Mouse (Mus musculus): ENCODE data around the gene Nagk. TPM values are rescaled to one million over a fixed set of nuclear protein-coding genes. Genes with fewer than 3 reads are reported as not detected.

The Nagk gene
- polyA plus RNA-seq, 1 experiment = 37.3 TPM

GRCm38 (mm10) chr6:83836826-83837225 lies 42.0 kb downstream of the Nagk start:
- Histone ChIP-seq H3K79me3 (ENCODE audit: low read depth) (no peaks in the 10 kb centered on the region), H3K79me2 (ENCODE audit: control insufficient read depth, insufficient read depth) (no peaks in the 10 kb centered on the region), H3K4me3 (ENCODE audit: insufficient read depth, poor library complexity, severe bottlenecking) (no peak overlapping the region), H3K36me3 (ENCODE audit: control insufficient read depth, insufficient read depth) (no peaks in the 10 kb centered on the region), H3ac (ENCODE audit: control insufficient read depth, insufficient read length, low read depth) (no peak overlapping the region), H3K27me3 (ENCODE audit: control insufficient read depth, insufficient read depth, insufficient read length) (peaks cover 3% of the 10 kb centered on the region)
- TF ChIP-seq USF1 (IDR thresholded peaks at IDR 0.05; ENCODE audit: low read depth) = no peak
- TF ChIP-seq MYOD1 (IDR thresholded peaks at IDR 0.05; ENCODE audit: control insufficient read depth, insufficient read length, low read depth) = no peak
- TF ChIP-seq MAX (IDR thresholded peaks at IDR 0.05) = no peak
- no peak for TF ChIP-seq CEBPB (IDR thresholded peaks at IDR 0.05; ENCODE audit: low read depth)
- no peak for TF ChIP-seq MYOG (IDR thresholded peaks at IDR 0.05; ENCODE audit: control insufficient read depth, extremely low read depth, insufficient read length)
- no peak for TF ChIP-seq FOSL1 (IDR thresholded peaks at IDR 0.05; ENCODE audit: insufficient read depth, low read length, poor library complexity, severe bottlenecking)
- no peak for TF ChIP-seq CTCF (IDR thresholded peaks at IDR 0.05; ENCODE audit: control insufficient read depth, insufficient read depth, insufficient read length)

- no peak overlapping the region for H3K4me3 ChIP-seq (ENCODE audit: insufficient read depth, poor library complexity, severe bottlenecking)
- no peak overlapping the region for H3ac ChIP-seq (ENCODE audit: control insufficient read depth, insufficient read length, low read depth)
- H3K36me3 ChIP-seq (ENCODE audit: control insufficient read depth, insufficient read depth) = no peaks in the 10 kb centered on the region
- no peaks in the 10 kb centered on the region for H3K79me3 ChIP-seq (ENCODE audit: low read depth)
- TF ChIP-seq MYOG (IDR thresholded peaks at IDR 0.05; ENCODE audit: control insufficient read depth, extremely low read depth, insufficient read length) (no peak), MAX (IDR thresholded peaks at IDR 0.05) (no peak), CTCF (IDR thresholded peaks at IDR 0.05; ENCODE audit: control insufficient read depth, insufficient read depth, insufficient read length) (no peak), CEBPB (IDR thresholded peaks at IDR 0.05; ENCODE audit: low read depth) (no peak), USF1 (IDR thresholded peaks at IDR 0.05; ENCODE audit: low read depth) (no peak), MYOD1 (IDR thresholded peaks at IDR 0.05; ENCODE audit: control insufficient read depth, insufficient read length, low read depth) (no peak), FOSL1 (IDR thresholded peaks at IDR 0.05; ENCODE audit: insufficient read depth, low read length, poor library complexity, severe bottlenecking) (no peak)
- H3K27me3 ChIP-seq (ENCODE audit: control insufficient read depth, insufficient read depth, insufficient read length) = peaks cover 3% of the 10 kb centered on the region
- no peaks in the 10 kb centered on the region for H3K79me2 ChIP-seq (ENCODE audit: control insufficient read depth, insufficient read depth)
These were observed 43.3 kb downstream of the Nagk start for GRCm38 (mm10) chr6:83838046-83838445.

DNA sequence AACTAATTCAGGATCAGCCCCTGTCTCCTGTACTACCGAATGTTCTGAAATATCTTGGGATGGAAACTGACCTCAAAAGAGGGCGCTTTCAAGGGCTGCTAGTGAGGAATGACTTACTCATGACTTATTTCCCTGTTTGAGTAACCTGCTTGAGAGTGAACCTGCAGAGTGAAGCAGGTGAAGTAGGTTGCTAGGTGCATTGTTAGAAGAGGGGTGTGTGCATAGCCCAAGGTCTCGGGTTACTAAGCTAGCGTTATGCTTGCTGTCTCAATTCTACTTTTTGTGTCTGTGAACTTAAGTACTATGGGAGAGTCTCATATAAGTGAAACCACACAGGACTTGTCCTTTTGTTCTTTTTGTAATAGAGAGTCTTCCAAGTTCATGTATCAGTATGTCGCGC lies 45.3 kb downstream of the Nagk start:
- H3K27me3 ChIP-seq (ENCODE audit: control insufficient read depth, insufficient read depth, insufficient read length) = peaks cover 10% of the 10 kb centered on the region
- no peaks in the 10 kb centered on the region for H3K36me3 ChIP-seq (ENCODE audit: control insufficient read depth, insufficient read depth)
- no peaks in the 10 kb centered on the region for H3K79me2 ChIP-seq (ENCODE audit: control insufficient read depth, insufficient read depth)
- H3ac ChIP-seq (ENCODE audit: control insufficient read depth, insufficient read length, low read depth) = no peak overlapping the region
- H3K4me3 ChIP-seq (ENCODE audit: insufficient read depth, poor library complexity, severe bottlenecking) = no peak overlapping the region
- TF ChIP-seq MAX (IDR thresholded peaks at IDR 0.05) = no peak
- TF ChIP-seq CTCF (IDR thresholded peaks at IDR 0.05; ENCODE audit: control insufficient read depth, insufficient read depth, insufficient read length) = no peak
- no peak for TF ChIP-seq FOSL1 (IDR thresholded peaks at IDR 0.05; ENCODE audit: insufficient read depth, low read length, poor library complexity, severe bottlenecking)
- TF ChIP-seq CEBPB (IDR thresholded peaks at IDR 0.05; ENCODE audit: low read depth) = no peak
- no peak for TF ChIP-seq MYOD1 (IDR thresholded peaks at IDR 0.05; ENCODE audit: control insufficient read depth, insufficient read length, low read depth)
- TF ChIP-seq MYOG (IDR thresholded peaks at IDR 0.05; ENCODE audit: control insufficient read depth, extremely low read depth, insufficient read length) = no peak
- TF ChIP-seq USF1 (IDR thresholded peaks at IDR 0.05; ENCODE audit: low read depth) = no peak
- no peaks in the 10 kb centered on the region for H3K79me3 ChIP-seq (ENCODE audit: low read depth)

GRCm38 (mm10) chr6:83844913-83845312 lies 50.1 kb downstream of the Nagk start:
- peaks cover 15% of the 10 kb centered on the region for H3K27me3 ChIP-seq (ENCODE audit: control insufficient read depth, insufficient read depth, insufficient read length)
- TF ChIP-seq CEBPB (IDR thresholded peaks at IDR 0.05; ENCODE audit: low read depth) = no peak
- TF ChIP-seq MAX (IDR thresholded peaks at IDR 0.05) = no peak
- TF ChIP-seq CTCF (IDR thresholded peaks at IDR 0.05; ENCODE audit: control insufficient read depth, insufficient read depth, insufficient read length) = no peak
- no peak for TF ChIP-seq FOSL1 (IDR thresholded peaks at IDR 0.05; ENCODE audit: insufficient read depth, low read length, poor library complexity, severe bottlenecking)
- TF ChIP-seq USF1 (IDR thresholded peaks at IDR 0.05; ENCODE audit: low read depth) = no peak
- TF ChIP-seq MYOD1 (IDR thresholded peaks at IDR 0.05; ENCODE audit: control insufficient read depth, insufficient read length, low read depth) = no peak
- TF ChIP-seq MYOG (IDR thresholded peaks at IDR 0.05; ENCODE audit: control insufficient read depth, extremely low read depth, insufficient read length) = no peak
- H3K36me3 ChIP-seq (ENCODE audit: control insufficient read depth, insufficient read depth) = no peaks in the 10 kb centered on the region
- H3K4me3 ChIP-seq (ENCODE audit: insufficient read depth, poor library complexity, severe bottlenecking) = no peak overlapping the region
- H3ac ChIP-seq (ENCODE audit: control insufficient read depth, insufficient read length, low read depth) = no peak overlapping the region
- no peaks in the 10 kb centered on the region for H3K79me2 ChIP-seq (ENCODE audit: control insufficient read depth, insufficient read depth)
- no peaks in the 10 kb centered on the region for H3K79me3 ChIP-seq (ENCODE audit: low read depth)

- no peak overlapping the region for H3ac ChIP-seq (ENCODE audit: control insufficient read depth, insufficient read length, low read depth)
- H3K4me3 ChIP-seq (ENCODE audit: insufficient read depth, poor library complexity, severe bottlenecking) = no peak overlapping the region
- H3K36me3 ChIP-seq (ENCODE audit: control insufficient read depth, insufficient read depth) = no peaks in the 10 kb centered on the region
- no peaks in the 10 kb centered on the region for H3K79me2 ChIP-seq (ENCODE audit: control insufficient read depth, insufficient read depth)
- no peak for TF ChIP-seq MAX (IDR thresholded peaks at IDR 0.05)
- TF ChIP-seq CTCF (IDR thresholded peaks at IDR 0.05; ENCODE audit: control insufficient read depth, insufficient read depth, insufficient read length) = no peak
- TF ChIP-seq MYOD1 (IDR thresholded peaks at IDR 0.05; ENCODE audit: control insufficient read depth, insufficient read length, low read depth) = no peak
- no peak for TF ChIP-seq FOSL1 (IDR thresholded peaks at IDR 0.05; ENCODE audit: insufficient read depth, low read length, poor library complexity, severe bottlenecking)
- no peak for TF ChIP-seq MYOG (IDR thresholded peaks at IDR 0.05; ENCODE audit: control insufficient read depth, extremely low read depth, insufficient read length)
- TF ChIP-seq CEBPB (IDR thresholded peaks at IDR 0.05; ENCODE audit: low read depth) = no peak
- TF ChIP-seq USF1 (IDR thresholded peaks at IDR 0.05; ENCODE audit: low read depth) = no peak
- peaks cover 18% of the 10 kb centered on the region for H3K27me3 ChIP-seq (ENCODE audit: control insufficient read depth, insufficient read depth, insufficient read length)
- no peaks in the 10 kb centered on the region for H3K79me3 ChIP-seq (ENCODE audit: low read depth)
These were observed 51.4 kb downstream of the Nagk start for GRCm38 (mm10) chr6:83846141-83846540.

DNA sequence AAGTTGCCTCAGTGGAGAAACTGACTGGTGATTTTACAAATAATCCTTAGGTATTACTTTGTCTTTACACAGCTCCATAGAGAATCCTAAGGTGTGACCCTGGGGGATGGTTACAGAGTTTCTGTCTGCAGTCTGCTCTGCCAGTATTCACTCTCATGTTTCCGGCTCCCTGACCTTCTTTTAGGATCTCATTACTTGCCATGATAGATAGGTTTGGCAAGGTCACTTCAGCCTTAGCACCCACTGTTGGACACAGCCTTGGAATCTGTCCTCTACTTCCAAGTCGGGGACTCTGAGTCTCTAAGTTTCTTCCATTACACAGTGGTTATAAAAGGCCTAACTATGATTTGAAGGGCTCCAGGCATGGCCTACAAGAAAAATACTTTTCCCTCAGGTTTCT lies 54.7 kb downstream of the Nagk start:
- no peak overlapping the region for H3K4me3 ChIP-seq (ENCODE audit: insufficient read depth, poor library complexity, severe bottlenecking)
- no peaks in the 10 kb centered on the region for H3K79me2 ChIP-seq (ENCODE audit: control insufficient read depth, insufficient read depth)
- H3K36me3 ChIP-seq (ENCODE audit: control insufficient read depth, insufficient read depth) = no peaks in the 10 kb centered on the region
- no peak overlapping the region for H3ac ChIP-seq (ENCODE audit: control insufficient read depth, insufficient read length, low read depth)
- no peak for TF ChIP-seq FOSL1 (IDR thresholded peaks at IDR 0.05; ENCODE audit: insufficient read depth, low read length, poor library complexity, severe bottlenecking)
- no peak for TF ChIP-seq CTCF (IDR thresholded peaks at IDR 0.05; ENCODE audit: control insufficient read depth, insufficient read depth, insufficient read length)
- no peak for TF ChIP-seq MYOG (IDR thresholded peaks at IDR 0.05; ENCODE audit: control insufficient read depth, extremely low read depth, insufficient read length)
- TF ChIP-seq CEBPB (IDR thresholded peaks at IDR 0.05; ENCODE audit: low read depth) = no peak
- TF ChIP-seq MAX (IDR thresholded peaks at IDR 0.05) = no peak
- TF ChIP-seq MYOD1 (IDR thresholded peaks at IDR 0.05; ENCODE audit: control insufficient read depth, insufficient read length, low read depth) = no peak
- no peak for TF ChIP-seq USF1 (IDR thresholded peaks at IDR 0.05; ENCODE audit: low read depth)
- H3K27me3 ChIP-seq (ENCODE audit: control insufficient read depth, insufficient read depth, insufficient read length) = peaks cover 12% of the 10 kb centered on the region
- no peaks in the 10 kb centered on the region for H3K79me3 ChIP-seq (ENCODE audit: low read depth)
